Mouse (Mus musculus) C2C12 (cell line): ENCODE data around the gene Pex10. TPM values are rescaled to one million over a fixed set of nuclear protein-coding genes. Genes with fewer than 3 reads are reported as not detected.
A peak's percentile ranks its signal among the peaks of the same experiment; 100 is the strongest.

Experiments used
- H3K27me3 ChIP-seq: one replicate; pipeline ENCODE4 v1.6.1; 2011; ENCODE audit not compliant: control insufficient read depth, insufficient read depth, insufficient read length
- H3K36me3 ChIP-seq: one replicate; pipeline ENCODE4 v1.6.1; 2011; ENCODE audit not compliant: control insufficient read depth, insufficient read depth
- H3K4me3 ChIP-seq: one replicate; pipeline ENCODE4 v1.5.1; 2011; ENCODE audit warnings: mild to moderate bottlenecking, control low read depth; ENCODE audit not compliant: poor library complexity, insufficient read depth, severe bottlenecking
- H3K79me2 ChIP-seq: one replicate; pipeline ENCODE4 v1.6.1; 2011; ENCODE audit not compliant: control insufficient read depth, insufficient read depth
- H3K79me3 ChIP-seq: one replicate; pipeline ENCODE4 v1.6.1; 2011; ENCODE audit warnings: low read depth, control low read depth
- H3ac ChIP-seq: one replicate; pipeline ENCODE3; 2011; ENCODE audit warnings: low read depth; ENCODE audit not compliant: control insufficient read depth, insufficient read length
- CEBPB ChIP-seq: IDR thresholded peaks from one replicate; pipeline ENCODE4 v1.6.1; 2011; ENCODE audit warnings: low read depth, mild to moderate bottlenecking, control low read depth, moderate library complexity
- CTCF ChIP-seq: IDR thresholded peaks from one replicate; pipeline ENCODE4 v1.5.1; 2011; ENCODE audit not compliant: control insufficient read depth, insufficient read depth, insufficient read length
- FOSL1 ChIP-seq: IDR thresholded peaks from one replicate; pipeline ENCODE4 v1.8.0; 2011; ENCODE audit warnings: mild to moderate bottlenecking, low read length; ENCODE audit not compliant: poor library complexity, insufficient read depth, severe bottlenecking
- MAX ChIP-seq: IDR thresholded peaks from one replicate; pipeline ENCODE4 v1.6.1; 2011; ENCODE audit warnings: mild to moderate bottlenecking, control low read depth
- MYOD1 ChIP-seq: IDR thresholded peaks from one replicate; pipeline ENCODE4 v1.6.1; 2011; ENCODE audit warnings: low read depth; ENCODE audit not compliant: control insufficient read depth, insufficient read length
- MYOG ChIP-seq: IDR thresholded peaks from one replicate; pipeline ENCODE4 v1.6.1; 2011; ENCODE audit not compliant: control insufficient read depth, insufficient read length; ENCODE audit errors: extremely low read depth
- USF1 ChIP-seq: IDR thresholded peaks from one replicate; pipeline ENCODE4 v1.6.1; 2011; ENCODE audit warnings: low read depth, mild to moderate bottlenecking, control low read depth, moderate library complexity
- polyA plus RNA-seq: library from polyadenylated mRNA; unstranded; fragments of >200 nt; fragmentation: generic; extraction: Trizol; gene quantifications from one replicate; pipeline ENCODE4 v1.2.1, GENCODE M21; 2012; ENCODE audit warnings: missing spikeins

The Pex10 gene
- polyA plus RNA-seq, 1 experiment, result 11.2 TPM

- peaks cover 48% of the 10 kb centered on the region for H3K27me3 ChIP-seq
- TF ChIP-seq FOSL1 (no peak), MAX (no peak), CEBPB (no peak), CTCF (no peak)
- no peaks in the 10 kb centered on the region for H3K79me3 ChIP-seq
- no peaks in the 10 kb centered on the region for H3K79me2 ChIP-seq
- H3ac ChIP-seq, result no peak overlapping the region
- H3K4me3 ChIP-seq, result no peak overlapping the region
- no peaks in the 10 kb centered on the region for H3K36me3 ChIP-seq
These were observed 16.7 kb upstream of the Pex10 start for GRCm38 (mm10) chr4:155050116-155050515.

- TF ChIP-seq MAX (no peak), USF1 (no peak), MYOD1 (no peak), CEBPB (no peak), CTCF (no peak), MYOG (no peak), FOSL1 (no peak)
- Histone ChIP-seq H3K36me3 (no peaks in the 10 kb centered on the region), H3K27me3 (peaks cover 55% of the 10 kb centered on the region), H3K79me3 (no peaks in the 10 kb centered on the region), H3ac (no peak within 1 kb of the TSS), H3K79me2 (no peaks in the 10 kb centered on the region), H3K4me3 (no peak within 1 kb of the TSS)
These were observed 10.1 kb upstream of the Pex10 start, which contains the start of gene Plch2 for GRCm38 (mm10) chr4:155056724-155057123. Plch2 (minus strand) TSS chr4:155056784.

GRCm38 (mm10) chr4:155058325-155058724 is 8.5 kb upstream of the Pex10 start:
- Histone ChIP-seq H3K79me2 (no peaks in the 10 kb centered on the region), H3K4me3 (no peak overlapping the region), H3K79me3 (no peaks in the 10 kb centered on the region), H3K27me3 (peaks cover 62% of the 10 kb centered on the region), H3ac (no peak overlapping the region), H3K36me3 (no peaks in the 10 kb centered on the region)
- no peak for TF ChIP-seq FOSL1
- no peak for TF ChIP-seq CTCF
- no peak for TF ChIP-seq CEBPB
- TF ChIP-seq MYOD1, result no peak
- no peak for TF ChIP-seq MYOG
- TF ChIP-seq MAX, result no peak
- TF ChIP-seq USF1, result no peak

DNA sequence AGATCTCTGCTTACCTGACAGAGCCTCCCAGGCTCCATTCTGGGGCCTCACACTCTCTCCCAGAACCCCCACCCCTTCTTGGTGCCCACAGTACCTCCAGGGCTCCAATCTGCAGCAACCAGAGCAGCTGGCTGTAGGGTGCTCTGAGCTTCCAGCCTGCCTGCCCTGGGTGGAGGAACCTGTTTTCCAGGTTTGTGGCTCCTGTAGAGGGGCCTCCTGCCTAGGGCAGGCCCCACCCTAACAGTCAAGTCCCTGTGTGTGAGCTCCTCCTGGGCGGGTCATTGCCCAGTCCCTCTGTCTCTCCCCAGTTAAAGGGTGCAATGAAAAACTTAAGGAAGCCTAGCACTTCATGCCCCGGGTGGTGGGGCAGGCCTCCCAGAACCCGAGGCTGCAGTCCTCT is 2.9 kb upstream of the Pex10 start:
- Histone ChIP-seq H3K36me3 (peaks cover 8% of the 10 kb centered on the region), H3K79me3 (no peaks in the 10 kb centered on the region), H3K27me3 (peaks cover 38% of the 10 kb centered on the region), H3K4me3 (no peak overlapping the region), H3K79me2 (peaks cover 13% of the 10 kb centered on the region), H3ac (no peak overlapping the region)
- TF ChIP-seq USF1 (no peak), MYOG (no peak), FOSL1 (no peak), MAX (no peak), CTCF (no peak), MYOD1 (no peak), CEBPB (no peak)

DNA sequence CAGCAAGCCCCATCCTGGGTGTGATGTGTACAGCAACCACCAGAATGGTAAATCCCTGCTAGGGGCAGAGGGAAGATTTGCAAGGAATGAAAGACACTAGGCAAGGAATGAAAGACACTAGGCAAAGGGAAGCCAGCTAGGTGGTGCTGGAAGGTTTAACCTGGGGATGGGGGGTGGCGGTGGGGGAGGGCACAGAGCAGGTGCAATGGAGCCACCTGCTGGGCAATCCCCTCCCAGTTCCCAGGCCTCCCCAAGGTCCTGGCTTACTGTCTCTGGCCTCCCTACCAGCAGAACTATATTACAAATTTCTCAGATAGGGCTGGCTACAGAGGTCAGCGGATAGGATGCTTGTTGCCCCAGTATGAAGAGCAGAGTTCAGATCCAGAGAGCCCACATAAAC is 2.3 kb upstream of the Pex10 start:
- Histone ChIP-seq H3K79me3 (no peaks in the 10 kb centered on the region), H3ac (no peak overlapping the region), H3K27me3 (peaks cover 33% of the 10 kb centered on the region), H3K4me3 (no peak overlapping the region), H3K36me3 (peaks cover 14% of the 10 kb centered on the region), H3K79me2 (peaks cover 13% of the 10 kb centered on the region)
- TF ChIP-seq CTCF, result no peak
- TF ChIP-seq MAX, result no peak
- TF ChIP-seq MYOD1, result no peak
- TF ChIP-seq CEBPB, result no peak
- no peak for TF ChIP-seq FOSL1
- TF ChIP-seq USF1, result no peak
- no peak for TF ChIP-seq MYOG

DNA sequence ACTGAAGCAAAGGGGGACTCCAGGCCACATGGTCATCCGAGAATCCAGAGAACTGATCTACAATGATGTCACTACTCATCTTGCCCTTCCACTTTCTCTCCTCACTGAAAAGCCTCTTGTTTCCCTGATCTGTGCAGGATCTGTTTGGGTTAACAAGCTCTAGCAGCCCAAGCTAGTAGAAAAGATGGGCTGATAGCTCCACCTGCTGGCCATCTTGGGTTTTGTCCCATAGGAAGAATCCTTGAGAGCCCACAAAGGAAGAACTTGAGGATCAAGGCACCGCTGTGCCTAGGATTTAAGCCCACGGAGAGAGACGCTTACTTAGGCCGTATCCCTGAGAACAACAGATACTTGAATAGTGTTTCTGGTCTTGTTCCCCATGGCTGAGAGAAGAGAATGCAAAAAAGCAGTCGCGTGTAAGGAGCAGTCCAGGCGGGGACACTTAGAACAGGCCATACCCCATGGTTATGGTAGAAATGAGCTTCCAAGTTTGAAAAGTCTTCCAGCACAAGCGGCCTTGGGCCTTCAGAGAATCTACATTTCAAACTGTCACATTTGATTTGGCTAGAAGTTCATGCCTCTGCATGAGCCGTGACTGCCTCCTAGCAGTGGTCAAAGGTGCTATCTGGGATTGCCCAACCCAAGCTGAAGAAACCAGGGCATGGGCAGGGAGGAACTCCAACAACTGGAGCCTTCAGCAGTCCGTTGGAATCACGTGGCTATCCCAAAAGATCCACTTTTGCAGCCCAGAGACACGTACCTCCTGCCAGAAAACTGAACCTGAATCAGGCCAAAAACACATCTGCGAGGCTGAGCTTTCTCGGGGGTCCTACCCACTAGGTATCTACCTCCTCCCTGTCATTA is 614 bp upstream of the Pex10 start:
- no peaks in the 10 kb centered on the region for H3K79me3 ChIP-seq
- H3K79me2 ChIP-seq, result peaks cover 13% of the 10 kb centered on the region
- peaks cover 18% of the 10 kb centered on the region for H3K27me3 ChIP-seq
- peaks cover 27% of the 10 kb centered on the region for H3K36me3 ChIP-seq
- peak overlapping the region; percentile 28 for H3ac ChIP-seq
- no peak overlapping the region for H3K4me3 ChIP-seq
- TF ChIP-seq USF1 (peak; percentile 68), CEBPB (peak; percentile 25), MYOG (no peak), CTCF (peak; percentile 5), FOSL1 (no peak)
